Mouse (Mus musculus): ENCODE data around the gene Mfsd4b4. TPM values are rescaled to one million over a fixed set of nuclear protein-coding genes. Genes with fewer than 3 reads are reported as not detected.

Gene Mfsd4b4
- polyA plus RNA-seq, 1 experiment from 2014 or later, result 6.1 TPM

DNA sequence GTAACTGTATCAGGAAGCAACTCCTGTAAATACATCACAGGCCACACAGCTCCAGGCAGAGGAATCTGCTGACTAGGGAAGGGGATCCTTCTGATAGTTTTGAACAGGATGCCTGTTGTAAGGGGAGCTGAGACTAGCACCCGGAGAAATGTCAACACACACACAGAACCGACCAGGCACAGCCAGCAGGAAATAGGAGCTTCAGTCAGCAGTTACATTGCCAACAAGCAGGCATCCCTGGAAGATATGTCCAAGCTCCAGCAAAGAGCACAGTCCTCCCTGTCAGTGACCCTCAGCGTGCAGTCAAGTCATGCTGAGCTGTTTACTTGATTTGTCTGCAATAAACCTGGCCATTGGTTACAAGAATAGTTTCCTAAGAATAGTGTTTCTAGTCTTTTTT lies 10.4 kb downstream of the Mfsd4b4 start:
- Histone ChIP-seq H3K9me3 (replicated peaks) (no peaks in the 10 kb centered on the region), H3K9ac (no peak overlapping the region), H3K36me3 (peaks cover 4% of the 10 kb centered on the region; the same call in 1 of the 2 replicates), H3K27ac (no peak overlapping the region), H3K27me3 (no peaks in the 10 kb centered on the region), H3K4me3 (no peak overlapping the region), H3K4me2 (replicated peaks) (no peak overlapping the region), H3K4me1 (no peaks in the 10 kb centered on the region)
- no peak for ATAC-seq (ENCODE audit: low FRiP score)
- 71% methylated on average over 3 of the region's 3 CpGs for WGBS

DNA sequence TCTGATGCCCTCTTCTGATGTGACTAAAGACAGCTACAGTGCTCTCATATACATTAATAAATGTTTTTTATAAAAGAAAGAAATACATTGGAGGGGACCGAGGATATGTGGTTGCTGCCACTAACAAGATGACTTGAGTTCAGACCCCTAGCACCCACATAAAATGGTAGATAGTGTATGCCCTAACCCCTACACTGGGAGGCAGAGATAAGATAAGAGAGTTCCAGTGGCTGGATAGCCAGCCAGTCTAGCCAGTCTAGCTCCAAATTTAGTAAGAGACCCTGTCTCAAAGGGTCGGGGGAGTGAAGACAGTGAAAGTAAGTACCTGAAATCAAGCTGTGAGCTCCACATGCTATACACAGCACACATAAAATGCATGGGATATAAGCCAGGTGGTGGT lies 33.5 kb downstream of the Mfsd4b4 start:
- Histone ChIP-seq H3K9me3 (replicated peaks) (no peaks in the 10 kb centered on the region), H3K4me2 (replicated peaks) (no peak overlapping the region), H3K27me3 (no peaks in the 10 kb centered on the region), H3K4me1 (no peaks in the 10 kb centered on the region), H3K36me3 (peaks cover 63% of the 10 kb centered on the region), H3K27ac (no peak overlapping the region), H3K9ac (no peak overlapping the region), H3K4me3 (no peak overlapping the region)
- no peak for ATAC-seq (ENCODE audit: low FRiP score)
- WGBS, result 93% methylated on average over 2 of the region's 2 CpGs

DNA sequence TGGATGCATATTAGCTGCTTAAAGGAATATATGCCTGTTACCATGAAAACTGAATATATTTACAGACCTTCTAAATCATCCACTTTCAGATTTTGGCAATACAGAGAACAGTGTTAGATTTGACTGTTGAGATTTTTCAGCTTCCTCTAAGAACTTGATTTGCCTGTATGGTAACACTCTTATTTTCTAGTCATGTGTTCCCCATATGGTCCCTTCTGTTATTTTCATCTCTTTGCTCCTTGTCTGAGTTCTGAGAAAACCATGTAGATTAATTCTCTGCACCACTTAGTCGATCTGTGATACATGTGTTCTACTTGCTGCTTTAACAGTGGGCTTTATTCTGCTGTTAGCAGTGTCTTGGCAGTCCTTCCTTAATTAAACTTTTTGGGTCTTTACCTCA lies 56.4 kb downstream of the Mfsd4b4 start:
- Histone ChIP-seq H3K4me2 (replicated peaks) (no peak overlapping the region), H3K36me3 (peaks cover 37% of the 10 kb centered on the region), H3K9ac (no peak overlapping the region), H3K9me3 (replicated peaks) (no peaks in the 10 kb centered on the region), H3K27ac (no peak overlapping the region), H3K27me3 (no peaks in the 10 kb centered on the region), H3K4me3 (no peak overlapping the region), H3K4me1 (no peaks in the 10 kb centered on the region)
- ATAC-seq (ENCODE audit: low FRiP score), result no peak
- 85% methylated on average over 1 of the region's 1 CpGs for WGBS

Other genes starting within 250 kb of the Mfsd4b4 start
- 22.5 and 23.8 TPM in 2 replicates for gene Rev3l, start 167.1 kb downstream of the Mfsd4b4 start, polyA plus RNA-seq (2016; fragmentation: Nextera tagmentation; extraction: Ambion mirVana)
- gene Mfsd4b2, start 27.7 kb upstream of the Mfsd4b4 start, polyA plus RNA-seq (2016; fragmentation: Nextera tagmentation; extraction: Ambion mirVana), result not detected in 2 replicates
- 0.19 and 0.31 TPM in 2 replicates for gene Mfsd4b3, start 60.9 kb upstream of the Mfsd4b4 start, polyA plus RNA-seq (2016; fragmentation: Nextera tagmentation; extraction: Ambion mirVana)
- gene Mfsd4b5, start 87.4 kb upstream of the Mfsd4b4 start, polyA plus RNA-seq (2016; fragmentation: Nextera tagmentation; extraction: Ambion mirVana), result 0.10 and 0.14 TPM in 2 replicates
- gene Mfsd4b1, start 126.0 kb upstream of the Mfsd4b4 start, polyA plus RNA-seq (2016; fragmentation: Nextera tagmentation; extraction: Ambion mirVana), result 0.35 and 0.49 TPM in 2 replicates
- 12.6 and 13.6 TPM in 2 replicates for gene Slc16a10, start 243.0 kb upstream of the Mfsd4b4 start, polyA plus RNA-seq (2016; fragmentation: Nextera tagmentation; extraction: Ambion mirVana)

Data from hindbrain, embryonic 12.5 days (tissue).